Mouse (Mus musculus) bone marrow, adult 2 months (tissue): ENCODE results near the gene Prkag1.

Source experiments
- CTCF ChIP-seq: fragments of 200-500 bp; IDR thresholded peaks from 2 replicates; pipeline ENCODE4 v1.5.1; 2011; ENCODE audit warnings: low read length, control low read depth; ENCODE audit not compliant: control insufficient read depth, insufficient read depth
- POLR2A ChIP-seq: fragments of 200-500 bp; IDR thresholded peaks from 2 replicates; pipeline ENCODE4 v1.6.1; 2011; ENCODE audit warnings: low read depth, mild to moderate bottlenecking, control low read depth, low read length, borderline replicate concordance; ENCODE audit not compliant: control insufficient read depth

DNA sequence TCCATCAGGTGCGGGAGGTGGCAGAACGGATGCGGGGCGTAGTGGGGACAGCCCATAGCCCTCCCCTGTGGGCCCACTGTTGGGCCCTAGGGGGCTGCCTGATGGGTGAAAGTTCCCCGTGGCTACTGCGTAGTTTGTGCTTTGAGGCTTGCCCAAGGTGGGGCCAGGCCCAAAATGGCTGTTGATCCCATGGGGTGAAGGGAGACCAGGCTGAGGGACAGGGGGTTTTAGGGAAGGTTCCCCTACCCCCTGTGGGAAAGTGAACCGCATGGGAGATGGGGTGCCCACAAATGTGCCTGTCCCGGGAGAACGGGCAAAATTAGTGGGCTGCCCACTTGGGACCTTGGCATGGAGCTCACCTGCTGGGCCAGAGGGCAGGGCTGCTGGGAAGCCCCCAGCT lies 20.8 kb upstream of the Prkag1 start:
- no peak for TF ChIP-seq CTCF
- TF ChIP-seq POLR2A, result no peak
